Mouse (Mus musculus) lung, postnatal 4 days (tissue): Measurements from ENCODE around the gene Adcy5.
A peak's percentile ranks its signal among the peaks of the same experiment; 100 is the strongest.

Source experiments
- DNase-seq, 2 experiments: peaks; one replicate each; pipeline ENCODE4 v3.0.0; 2021

The Adcy5 gene

GRCm38 (mm10) chr16:35271572-35271971 is 116.9 kb downstream of the Adcy5 start:
- no peak for DNase-seq

DNA sequence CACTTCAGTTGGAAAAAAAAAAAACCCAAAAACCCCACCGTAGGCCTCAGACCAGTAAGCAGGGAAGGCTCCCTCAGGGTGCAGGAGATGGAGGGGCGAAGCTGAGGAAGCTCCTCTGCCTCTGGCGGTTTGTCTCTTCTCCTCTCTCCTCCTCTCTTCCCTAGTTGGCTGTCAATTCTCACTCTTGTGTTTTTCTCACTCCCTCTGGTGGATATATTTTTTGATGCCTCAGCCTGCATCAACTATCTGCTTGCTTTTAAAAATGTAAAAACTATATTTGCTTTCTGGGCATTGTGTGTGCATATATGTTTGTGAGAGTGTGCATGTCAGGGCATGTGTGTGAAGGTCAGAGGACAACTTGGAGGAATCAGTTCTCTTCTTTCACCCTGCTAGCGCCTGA is 117.7 kb downstream of the Adcy5 start:
- DNase-seq: no peak

DNA sequence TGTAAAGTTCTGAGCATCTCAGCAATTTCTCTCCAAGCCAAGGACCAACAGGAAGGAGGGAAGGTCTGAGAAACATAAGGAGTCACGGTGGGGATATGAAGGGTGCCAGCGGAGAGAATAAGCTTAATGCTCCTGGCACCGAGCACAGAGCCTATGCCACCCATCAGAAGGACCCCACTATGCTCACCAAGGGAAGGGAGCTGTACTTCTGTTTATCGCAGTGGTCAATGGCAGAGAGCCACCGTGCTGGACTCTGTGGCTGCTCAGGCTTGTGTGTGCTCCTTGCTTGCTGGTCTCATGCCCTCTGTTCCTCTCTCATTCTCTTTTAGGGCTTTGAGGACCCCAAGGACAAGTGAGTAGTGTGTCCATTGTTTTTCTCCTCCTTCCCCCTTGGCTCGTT is 123.5 kb downstream of the Adcy5 start:
- DNase-seq: no peak

- DNase-seq: peak; percentile 14 to 34
Measured at GRCm38 (mm10) chr16:35282456-35282855, 127.8 kb downstream of the Adcy5 start.

DNA sequence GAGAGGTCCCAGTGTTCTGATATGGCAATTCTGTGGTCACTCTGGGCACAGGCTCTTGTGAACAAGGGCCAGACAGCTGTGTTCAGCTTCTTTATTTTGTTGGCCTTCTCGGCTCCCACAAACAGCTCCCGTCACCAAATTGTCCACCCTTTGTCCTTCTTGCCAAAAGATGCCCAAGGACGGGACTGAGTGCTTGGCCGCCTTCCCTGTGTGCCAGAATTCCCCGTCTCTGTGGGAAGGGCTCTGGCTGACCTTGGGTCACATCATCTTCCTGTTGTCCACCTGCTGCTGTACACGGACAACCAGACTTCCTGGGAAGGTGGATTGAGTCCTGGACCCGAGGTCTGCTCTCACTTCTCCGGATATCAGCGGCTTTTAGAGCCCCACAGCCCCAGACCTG is 131.1 kb downstream of the Adcy5 start:
- no peak for DNase-seq

DNA sequence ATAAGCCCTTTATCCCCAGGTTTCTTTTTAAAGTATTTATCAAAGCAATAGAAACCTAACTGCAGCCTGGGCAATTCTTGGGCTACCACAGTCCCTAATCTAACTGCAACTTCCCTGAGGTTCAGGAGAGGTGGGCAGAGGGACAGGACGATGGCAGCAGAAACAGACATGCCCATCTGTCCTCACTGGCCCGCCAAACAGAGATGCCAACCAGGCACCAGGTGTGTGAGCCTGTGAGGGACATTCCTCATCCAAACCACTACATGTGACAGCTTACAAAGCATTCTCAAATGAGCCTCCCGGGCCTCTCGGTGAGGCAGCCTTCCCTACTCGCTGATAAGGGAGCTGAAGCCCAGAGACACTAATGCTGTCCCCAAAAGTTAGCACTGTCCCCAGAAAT is 132.6 kb downstream of the Adcy5 start:
- no peak for DNase-seq

DNA sequence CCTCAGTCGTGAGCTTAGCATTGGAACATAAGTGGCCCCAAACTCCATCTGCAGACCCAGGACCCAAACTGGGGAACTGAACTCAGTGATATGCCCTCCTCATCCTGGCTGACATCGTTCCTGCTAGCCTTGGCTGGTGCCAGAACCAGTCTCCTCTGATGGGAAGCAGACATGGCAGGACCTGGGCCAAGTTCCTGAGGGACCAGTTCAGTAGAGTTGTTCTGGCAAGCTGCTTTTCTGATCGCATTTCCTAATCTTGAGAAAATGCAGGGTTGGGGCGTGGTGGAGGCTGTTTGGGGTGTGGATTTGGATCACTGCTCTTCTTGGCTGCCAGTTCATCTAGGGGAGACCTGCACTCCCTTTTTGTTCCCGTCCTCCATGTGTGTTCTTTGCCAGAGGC is 143.1 kb downstream of the Adcy5 start:
- no peak for DNase-seq

DNA sequence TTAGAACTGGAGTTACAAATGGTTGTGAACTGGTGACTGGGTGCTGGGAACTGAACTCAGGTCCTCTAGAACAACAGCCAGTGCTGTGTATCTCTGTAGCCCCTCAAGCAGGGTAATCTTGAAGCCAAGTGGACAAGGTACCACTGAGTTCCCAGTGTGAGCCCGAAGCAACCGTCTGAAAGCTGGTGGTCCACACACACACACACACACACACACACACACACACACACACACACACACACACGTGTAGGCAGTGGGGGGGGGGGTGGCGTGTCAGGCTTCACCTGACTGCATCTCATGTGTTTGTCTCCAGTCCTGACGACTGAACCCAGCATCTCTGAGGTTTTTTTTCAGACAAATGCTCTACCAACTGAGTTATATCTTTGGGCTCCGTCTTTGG is 145.5 kb downstream of the Adcy5 start:
- peak in 1 of 2 experiments; percentile 4 for DNase-seq

- DNase-seq: peak; percentile 21
Measured at GRCm38 (mm10) chr16:35302441-35303280, 148.0 kb downstream of the Adcy5 start.

DNA sequence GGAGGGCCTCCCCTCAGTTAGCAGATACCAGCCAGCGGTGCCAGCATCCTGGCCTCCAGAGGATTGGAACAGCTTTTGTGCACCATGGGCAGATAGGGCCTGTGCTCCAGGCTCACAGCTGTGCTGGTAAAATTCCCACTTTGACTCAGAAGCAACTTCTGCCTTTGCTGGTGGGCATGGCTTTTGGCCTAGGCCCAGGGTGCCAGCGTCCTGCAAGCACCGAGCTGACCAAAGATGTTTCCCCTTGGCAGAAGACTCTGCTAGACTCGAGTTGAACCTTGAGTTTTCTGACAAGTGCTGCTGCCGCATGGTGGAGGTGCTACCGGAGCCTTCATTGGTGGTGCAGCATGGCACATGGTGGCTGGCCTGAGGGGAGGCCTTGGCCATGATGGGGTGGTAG is 149.0 kb downstream of the Adcy5 start:
- peak in 1 of 2 experiments; percentile 20 for DNase-seq

DNA sequence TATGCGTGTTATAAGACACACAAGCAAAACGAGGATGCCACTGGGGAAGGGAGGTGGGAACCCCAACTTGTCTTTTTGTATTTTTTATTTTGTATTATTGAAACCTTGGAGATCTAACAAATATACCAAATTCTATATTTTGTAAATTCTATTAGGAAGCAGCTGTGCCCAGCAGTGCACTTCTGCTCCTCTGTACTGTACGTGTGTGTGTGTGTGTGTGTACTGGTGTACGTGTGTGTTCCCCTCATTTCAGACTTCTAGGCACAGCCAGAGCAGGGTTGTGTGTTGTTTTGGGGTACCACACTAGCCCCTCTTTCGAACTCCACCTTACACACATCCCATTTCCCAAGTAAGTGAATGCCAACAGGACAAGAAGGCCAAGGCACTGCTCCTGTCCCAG is 149.7 kb downstream of the Adcy5 start:
- no peak for DNase-seq

- no peak for DNase-seq
Measured at GRCm38 (mm10) chr16:35305226-35305625, 150.5 kb downstream of the Adcy5 start.

GRCm38 (mm10) chr16:35306631-35307030 is 152.0 kb downstream of the Adcy5 start:
- no peak for DNase-seq

- DNase-seq: no peak
Measured at GRCm38 (mm10) chr16:35307331-35307730, 152.7 kb downstream of the Adcy5 start.

- no peak for DNase-seq
Measured at GRCm38 (mm10) chr16:35308016-35308415, 153.3 kb downstream of the Adcy5 start.

DNA sequence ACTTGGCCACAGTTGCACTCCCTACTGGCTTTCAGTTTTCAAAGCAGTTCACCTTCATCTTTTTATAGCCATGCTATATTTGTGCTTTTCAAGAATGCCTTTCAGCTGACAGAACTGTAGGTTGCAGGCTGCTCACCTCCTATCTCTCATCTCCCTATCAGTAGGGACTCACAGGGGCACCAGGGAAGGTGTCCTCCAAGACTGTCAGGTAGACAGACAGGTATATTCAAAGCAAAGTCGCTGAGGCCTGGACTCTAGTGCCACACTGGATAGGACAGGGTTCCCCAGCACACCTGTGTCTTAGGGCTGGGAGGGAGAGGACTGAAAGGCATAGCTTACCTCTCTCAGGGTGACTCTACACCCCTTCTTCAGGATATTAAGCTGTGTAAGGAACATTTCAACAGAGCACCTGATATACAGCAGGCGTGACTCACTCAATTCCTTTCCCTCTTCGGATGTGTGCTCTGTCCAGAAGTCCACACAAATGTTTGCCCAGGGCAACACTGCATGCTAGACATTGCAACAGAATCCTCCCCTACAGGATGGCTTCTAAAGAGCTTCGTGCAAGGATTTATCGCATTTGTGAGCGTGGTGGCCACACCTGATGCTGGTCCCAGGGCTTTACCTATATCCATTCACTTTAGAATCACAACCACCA is 153.9 kb downstream of the Adcy5 start:
- DNase-seq: no peak

GRCm38 (mm10) chr16:35309634-35310033 is 155.0 kb downstream of the Adcy5 start:
- DNase-seq: no peak

DNA sequence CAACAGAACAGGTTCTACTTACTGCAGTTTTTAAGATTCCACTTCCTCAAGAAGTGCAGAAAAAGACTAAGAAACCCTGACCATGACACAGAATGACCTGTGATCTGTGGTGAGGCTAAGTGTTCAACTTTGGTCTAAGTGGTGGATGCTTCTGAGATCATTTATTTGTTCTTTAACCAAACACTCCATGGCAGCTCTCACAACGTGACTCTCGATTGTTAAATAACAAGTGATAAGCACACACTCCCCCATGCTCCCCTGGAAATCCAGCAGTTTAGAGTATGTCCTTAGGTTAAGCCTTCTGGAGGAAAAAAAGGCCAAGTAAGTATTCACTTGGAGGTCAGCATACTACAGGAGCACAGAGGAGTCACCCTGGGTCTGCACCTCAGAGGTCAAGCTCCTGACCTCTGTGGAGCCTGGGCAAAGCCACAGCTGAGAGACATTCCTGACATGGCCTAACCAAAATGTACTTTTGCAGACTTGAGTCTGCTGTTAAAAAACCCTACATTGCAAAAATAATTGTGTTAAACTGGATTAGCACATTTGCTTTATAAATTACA is 156.0 kb downstream of the Adcy5 start:
- no peak for DNase-seq

GRCm38 (mm10) chr16:35311586-35311985 is 156.9 kb downstream of the Adcy5 start:
- DNase-seq: no peak

DNA sequence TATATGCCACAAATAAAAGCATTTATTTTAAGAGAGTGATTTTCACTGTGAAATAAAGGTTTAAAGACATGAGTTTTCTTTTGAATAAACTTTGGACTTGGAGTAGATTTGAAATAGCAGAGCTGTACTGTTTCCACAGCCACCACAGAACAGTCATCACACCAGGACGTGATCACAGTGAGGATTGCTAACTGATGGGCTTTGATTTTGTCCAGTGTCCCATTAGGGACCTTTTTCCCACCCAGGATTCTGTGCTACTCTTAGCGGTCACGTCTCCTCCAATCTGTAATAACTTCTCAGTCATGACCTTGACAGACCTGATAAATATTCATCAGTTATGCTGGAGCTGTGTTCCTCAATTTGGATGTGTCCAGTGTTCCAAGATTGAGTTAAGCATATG is 160.8 kb downstream of the Adcy5 start:
- DNase-seq: no peak

- DNase-seq: no peak
Measured at GRCm38 (mm10) chr16:35316856-35317264, 162.2 kb downstream of the Adcy5 start.

- DNase-seq: no peak
Measured at GRCm38 (mm10) chr16:35317460-35317859, 162.8 kb downstream of the Adcy5 start.

GRCm38 (mm10) chr16:35318397-35318796 is 163.7 kb downstream of the Adcy5 start:
- DNase-seq: no peak

DNA sequence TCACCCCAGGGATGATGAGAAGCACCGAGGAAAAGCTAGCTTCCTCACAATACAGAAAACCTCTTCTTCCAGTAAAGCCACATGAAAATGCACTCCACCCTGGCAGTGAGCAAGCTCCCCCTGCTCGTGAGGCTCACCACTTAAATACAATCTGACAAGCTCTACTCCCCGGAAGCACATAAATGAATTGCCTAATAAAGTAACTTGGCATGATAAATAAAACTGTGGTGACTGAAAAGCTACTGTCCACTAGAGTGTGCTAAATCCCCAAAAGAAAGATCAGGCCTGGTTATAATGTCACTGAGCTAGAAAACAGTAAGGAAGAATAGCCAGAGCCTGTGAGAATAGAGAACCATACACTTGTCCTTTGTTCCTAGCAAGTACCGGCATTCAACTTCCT is 164.7 kb downstream of the Adcy5 start:
- no peak for DNase-seq
